Mouse (Mus musculus): ENCODE results near the gene Cux2.
A peak's percentile ranks its signal among the peaks of the same experiment; 100 is the strongest.

Gene Cux2

GRCm38 (mm10) chr5:122050017-122050831, at the start of gene Cux2:
Gene Cux2, minus strand, starts transcription at chr5:122050102.
- DNase-seq, result peak; percentile 46 to 50

- DNase-seq, result no peak
Measured at GRCm38 (mm10) chr5:122094439-122094838, 44.5 kb upstream of the Cux2 start.

DNA sequence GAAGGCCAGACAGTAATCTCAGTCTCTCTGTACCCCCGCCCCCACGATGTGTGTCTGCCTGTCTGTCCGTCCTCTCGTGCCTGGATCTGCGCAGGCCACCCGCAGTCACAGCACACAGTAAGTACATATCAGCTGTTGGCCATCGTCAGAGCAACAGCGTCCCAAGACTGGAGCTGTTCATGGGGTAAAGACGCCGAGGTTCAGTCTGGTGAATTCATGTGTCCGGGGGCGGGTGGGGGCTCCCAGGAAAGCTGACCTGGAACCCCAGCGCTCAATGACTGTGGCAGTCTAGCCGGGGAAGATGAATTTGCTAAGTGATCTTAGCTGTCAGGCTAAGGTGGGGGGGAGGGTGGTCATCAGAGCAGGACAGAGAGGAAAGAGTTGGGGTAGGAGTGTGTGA, 43.8 kb upstream of the Cux2 start:
- no peak for DNase-seq

DNA sequence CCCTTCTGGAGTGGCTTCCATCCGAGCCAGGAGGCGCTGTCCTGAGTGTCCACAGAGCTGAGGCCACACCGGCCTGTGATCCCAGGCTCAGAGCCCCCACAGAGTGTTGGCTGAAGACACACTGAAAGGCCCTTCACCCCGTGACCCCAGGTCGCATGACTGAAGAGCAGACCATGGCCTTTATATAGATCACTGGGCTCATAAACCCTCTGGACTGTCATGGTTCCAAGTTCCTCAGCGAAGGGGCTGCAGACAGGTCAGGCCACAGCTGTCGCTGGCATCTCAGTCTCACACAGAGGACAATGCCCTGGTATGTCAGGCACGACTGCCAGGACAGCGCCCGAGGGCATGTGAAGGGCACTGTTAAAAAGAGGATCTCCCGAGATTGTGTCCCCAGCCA, 42.9 kb upstream of the Cux2 start:
- DNase-seq, result no peak

DNA sequence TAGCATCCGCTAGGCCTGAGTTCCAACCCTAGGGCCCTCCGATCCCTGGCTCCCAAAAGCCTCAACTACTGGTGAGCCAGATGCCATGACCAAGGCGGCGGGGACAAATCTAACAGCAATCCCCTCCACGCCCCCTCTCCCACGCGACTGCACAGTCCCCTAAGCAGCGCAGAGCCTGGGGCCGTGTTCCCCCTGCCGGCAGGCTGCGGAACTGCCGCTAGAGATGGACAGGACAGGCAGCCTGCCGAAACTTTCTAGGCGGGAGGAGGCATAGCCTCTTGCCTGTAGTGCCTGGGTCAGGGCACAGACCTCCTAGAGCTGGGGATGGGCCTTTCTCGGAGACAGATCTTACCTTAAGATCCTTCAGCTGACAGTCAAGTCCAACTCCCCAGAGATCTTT, 41.2 kb upstream of the Cux2 start:
- DNase-seq, result peak; percentile 60 to 65

GRCm38 (mm10) chr5:122089664-122090063, 39.8 kb upstream of the Cux2 start:
- no peak for DNase-seq

DNA sequence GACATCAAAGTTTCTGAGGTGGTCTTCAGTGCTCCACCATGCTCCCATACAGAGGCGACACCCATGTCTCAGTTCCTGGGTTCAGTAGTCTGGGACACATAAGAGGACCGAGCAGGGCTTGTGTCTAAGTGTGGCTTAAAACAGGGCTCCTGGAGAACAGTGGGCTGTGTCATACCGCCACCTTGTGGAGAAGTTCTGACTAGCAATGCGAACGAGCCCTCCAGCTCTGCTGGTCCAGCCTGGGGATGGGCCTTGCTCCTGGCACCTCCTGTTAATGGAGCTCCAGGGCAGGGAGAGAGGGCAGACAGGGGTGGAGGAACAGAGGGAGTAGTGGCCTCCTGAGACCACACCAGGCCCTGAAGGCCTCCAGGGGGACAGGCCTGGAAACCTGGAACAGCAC, 39.0 kb upstream of the Cux2 start:
- peak; percentile 67 to 78 for DNase-seq

- no peak for DNase-seq
Measured at GRCm38 (mm10) chr5:122086121-122086520, 36.2 kb upstream of the Cux2 start.

DNA sequence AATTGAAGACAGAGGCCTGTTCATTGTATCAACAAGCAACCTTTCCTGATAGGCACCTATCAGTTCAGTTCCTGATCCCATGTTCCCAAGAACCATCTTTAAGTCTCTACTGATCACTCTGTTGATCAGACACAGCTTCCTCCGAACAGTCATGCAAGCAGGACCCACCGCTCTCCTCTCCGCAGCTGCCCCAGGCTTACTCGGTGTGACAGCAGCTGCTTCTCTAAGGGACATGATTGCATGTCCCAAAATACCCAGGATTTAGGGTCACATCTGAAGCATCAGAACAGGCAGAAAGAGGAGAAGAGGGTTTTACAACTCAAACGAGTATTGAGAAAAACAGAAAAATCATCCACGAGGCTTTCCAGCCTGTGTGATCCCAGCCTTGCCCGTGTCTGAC, 35.4 kb upstream of the Cux2 start:
- DNase-seq, result no peak

DNA sequence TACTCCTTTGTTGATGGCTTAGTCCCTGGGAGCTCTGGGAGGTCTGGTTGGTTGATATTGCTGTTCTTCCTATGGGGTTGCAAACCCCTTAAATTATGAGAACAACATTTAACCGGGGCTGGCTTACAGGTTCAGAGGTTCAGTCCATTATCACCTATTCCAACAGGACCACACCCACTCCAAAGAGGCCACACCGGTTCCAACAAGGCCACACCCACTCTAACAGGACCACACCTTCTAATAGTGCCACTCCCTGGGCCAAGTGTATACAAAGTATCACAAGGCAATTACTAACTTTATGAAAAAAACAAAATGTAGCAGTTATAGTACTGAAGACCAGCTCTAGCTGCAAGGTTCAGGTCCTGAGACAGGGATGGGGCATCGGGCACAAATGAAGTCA, 34.6 kb upstream of the Cux2 start:
- no peak for DNase-seq

- DNase-seq, result no peak
Measured at GRCm38 (mm10) chr5:122083282-122083681, 33.4 kb upstream of the Cux2 start.

GRCm38 (mm10) chr5:122081471-122081870, 31.6 kb upstream of the Cux2 start:
- DNase-seq, result no peak

DNA sequence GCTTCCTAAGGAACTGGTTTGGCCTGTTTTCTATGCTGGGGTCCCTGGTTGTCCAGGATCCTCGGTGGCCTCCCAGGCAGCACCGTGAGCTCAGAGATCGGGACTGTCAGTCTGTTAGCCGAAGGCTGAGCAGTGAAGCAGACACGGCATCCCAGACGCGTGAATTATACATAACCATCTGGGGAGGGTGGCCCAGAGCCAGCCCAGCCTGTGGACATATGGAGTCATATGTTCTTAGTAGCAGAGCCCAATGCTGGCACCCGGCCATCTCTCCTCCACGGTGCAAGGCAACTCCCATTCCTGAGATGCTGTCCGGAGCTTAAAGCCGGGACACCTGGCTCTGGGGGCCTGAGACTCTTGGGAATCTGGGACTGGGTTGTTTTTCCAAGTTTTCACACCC, 31.0 kb upstream of the Cux2 start:
- DNase-seq, result no peak

DNA sequence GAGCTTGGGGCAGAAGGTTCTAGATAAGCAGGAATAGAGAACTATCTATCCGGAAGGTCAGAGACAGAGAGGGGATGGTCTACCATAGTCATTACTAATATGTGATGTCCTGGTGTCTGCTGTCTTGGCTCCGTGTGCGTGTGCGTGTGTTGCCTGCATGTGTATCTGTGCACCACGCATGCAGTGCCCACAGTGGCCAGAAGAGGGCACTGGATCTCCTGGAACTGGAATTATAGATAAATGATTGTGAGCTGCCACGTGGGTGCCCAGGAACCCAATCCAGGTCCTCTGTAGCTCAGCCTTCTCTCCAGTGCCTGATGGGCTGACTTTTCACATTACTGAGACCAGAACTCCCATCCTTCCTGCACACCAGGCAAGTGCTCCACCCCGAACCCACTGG, 29.9 kb upstream of the Cux2 start:
- DNase-seq, result peak in 1 of 2 experiments; percentile 14

DNA sequence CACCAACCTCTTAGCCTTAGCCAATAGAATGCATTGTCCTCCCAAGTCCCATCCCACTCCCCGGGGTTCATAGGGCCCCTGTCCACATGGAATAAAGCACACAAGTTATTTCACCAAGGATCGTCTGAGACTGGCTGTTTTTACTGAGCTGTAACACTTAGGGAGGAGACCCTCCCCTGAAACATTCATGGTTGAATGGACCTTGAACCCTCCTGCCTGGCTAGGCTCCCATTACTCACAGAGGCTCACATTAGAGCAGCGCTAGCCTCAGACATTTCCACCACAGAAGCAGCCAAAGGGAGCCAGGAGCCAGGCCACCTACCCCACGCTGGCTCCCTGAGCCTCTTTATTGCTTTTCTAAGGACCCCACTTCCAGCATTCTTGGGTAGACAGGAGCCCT, 27.3 kb upstream of the Cux2 start:
- no peak for DNase-seq

DNA sequence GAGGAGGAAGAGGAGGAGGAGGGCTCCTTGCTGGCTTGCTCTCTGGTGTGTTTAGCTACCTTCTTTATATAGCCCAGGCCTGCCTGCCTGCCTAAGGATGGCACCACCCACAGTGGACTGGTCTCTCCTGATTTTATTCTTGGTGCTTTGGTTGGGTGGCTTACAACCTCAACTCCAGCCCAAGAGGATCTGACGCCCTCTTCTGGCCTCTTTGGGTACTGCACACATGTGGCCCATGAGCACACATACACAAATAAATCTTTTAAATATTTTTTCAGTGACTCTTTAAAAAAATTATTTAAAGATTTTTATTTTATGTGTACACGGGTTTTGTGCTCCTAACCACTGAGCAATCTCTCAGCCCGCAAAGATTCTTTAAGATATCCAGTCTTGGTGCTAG, 25.8 kb upstream of the Cux2 start:
- no peak for DNase-seq

DNA sequence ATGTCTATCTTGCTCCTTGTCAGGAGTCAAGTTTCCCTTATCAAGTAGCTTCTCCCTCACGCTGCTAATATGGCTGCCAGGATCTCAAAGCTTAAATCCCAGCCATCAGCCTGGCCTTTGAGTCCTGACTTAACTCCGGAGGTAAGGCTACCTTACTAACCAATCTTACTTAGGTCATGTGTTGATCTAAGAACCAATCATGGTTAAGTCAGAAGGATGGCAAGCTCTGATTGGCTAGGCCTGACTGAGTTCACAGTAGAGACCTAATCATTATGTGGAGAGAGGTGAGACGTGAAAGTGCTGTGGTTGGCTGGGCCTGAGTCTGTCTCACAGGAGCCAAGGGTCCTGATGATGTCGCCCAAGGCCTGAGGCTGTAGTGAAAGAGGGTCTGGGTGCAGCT, 22.1 kb upstream of the Cux2 start:
- DNase-seq, result no peak

DNA sequence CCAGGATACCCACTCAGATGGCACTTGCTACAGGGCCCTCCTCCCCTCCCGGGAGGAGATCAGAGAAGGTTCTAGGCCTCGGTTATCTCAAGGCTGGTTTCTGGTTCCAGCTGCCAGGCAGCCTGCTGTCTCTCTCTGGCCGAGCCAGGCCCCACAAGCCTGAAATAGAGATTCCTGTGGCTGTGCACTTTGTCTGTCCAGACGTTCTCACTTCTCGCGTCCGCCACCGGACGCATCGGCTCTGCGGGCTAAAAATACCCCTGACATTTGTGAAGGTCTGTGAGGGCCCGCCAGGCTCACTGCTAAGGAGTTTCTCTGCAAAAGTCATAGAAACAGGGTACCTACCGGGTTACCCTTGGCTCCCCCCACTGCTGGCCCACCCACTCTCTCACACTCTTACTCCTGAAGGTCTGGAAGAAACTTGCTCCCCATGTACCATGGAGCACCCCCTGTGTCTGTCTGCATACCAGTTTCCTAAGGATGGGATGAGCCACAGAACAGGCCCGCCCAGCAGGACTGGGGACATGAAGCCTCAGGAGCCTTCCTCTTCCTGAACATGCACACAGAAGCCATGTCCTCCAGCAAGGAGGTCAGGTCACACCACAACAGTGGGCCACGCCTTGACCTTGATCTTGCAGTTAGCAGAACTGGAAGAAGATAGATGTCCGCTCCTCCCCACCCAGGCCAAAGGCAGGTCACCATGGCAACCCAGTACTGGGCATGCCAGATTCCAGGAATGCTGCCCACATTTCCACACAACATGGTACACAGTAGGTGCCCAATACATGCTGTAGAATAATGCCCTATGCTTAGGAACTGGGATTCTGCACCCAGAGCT, 21.3 kb upstream of the Cux2 start:
- DNase-seq, result no peak

DNA sequence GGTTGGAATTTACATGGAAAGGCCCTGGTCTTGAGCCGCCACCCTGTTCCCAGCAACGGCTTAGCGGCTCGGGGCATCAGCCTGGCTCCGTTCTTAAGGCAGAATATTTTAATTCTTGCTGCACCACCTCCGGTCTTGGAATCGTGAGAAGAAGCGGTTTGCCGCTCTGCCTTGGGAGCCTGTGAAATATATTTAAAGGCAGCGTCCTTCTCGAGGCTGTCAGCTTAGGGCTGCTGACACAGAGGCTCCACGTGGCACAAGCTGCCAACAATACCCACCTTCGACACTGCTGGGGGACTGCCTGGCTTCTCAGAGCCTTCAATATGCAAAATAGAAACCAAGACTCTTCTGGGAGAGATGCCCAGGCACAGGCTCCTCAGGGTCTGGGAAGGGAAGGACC, 18.7 kb upstream of the Cux2 start:
- DNase-seq, result no peak

DNA sequence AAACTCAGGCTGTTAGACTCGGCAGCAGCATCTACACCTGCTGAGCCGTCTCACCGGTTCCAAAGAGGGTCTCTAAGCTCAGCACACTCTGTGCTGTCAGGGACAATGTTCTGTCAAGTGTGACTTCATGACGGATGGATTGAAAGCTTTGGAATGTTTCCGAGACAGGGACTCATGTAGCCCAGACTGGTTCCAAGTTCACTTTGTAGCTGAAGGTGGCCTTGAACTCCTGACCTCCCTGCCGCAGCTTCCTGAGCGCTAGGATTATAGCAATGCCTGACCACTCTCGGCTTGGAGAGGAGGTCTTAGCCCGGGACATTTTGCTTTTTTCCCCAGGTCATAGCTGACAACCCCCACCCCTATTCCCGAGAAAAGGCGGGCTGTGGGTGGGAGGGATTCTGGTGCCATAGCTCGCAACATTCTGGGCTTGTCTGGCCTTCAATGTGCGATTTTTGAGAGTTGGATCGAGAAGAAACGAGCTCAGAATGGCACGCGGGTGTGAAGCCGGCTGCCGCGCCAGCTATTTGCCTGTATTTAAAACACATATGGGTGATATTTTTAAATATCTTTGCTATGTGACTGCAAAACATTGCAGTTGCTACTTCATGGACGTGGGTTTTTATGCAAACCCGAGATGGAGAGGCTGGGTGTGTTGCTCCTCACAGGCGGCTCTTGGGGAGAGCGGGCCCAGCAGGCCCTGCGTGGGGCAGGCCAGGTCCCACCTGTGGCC, 13.5 kb upstream of the Cux2 start:
- DNase-seq, result no peak

GRCm38 (mm10) chr5:122062479-122062878, 12.6 kb upstream of the Cux2 start:
- DNase-seq, result no peak

GRCm38 (mm10) chr5:122060767-122061333, 10.9 kb upstream of the Cux2 start:
- no peak for DNase-seq
